Mouse (Mus musculus): ENCODE measurements at regions not wholly inside any gene's neighbourhood (a gene's known extent, or its start where the extent isn't known, plus 50 kb on each side); places are given as distances from the start of the nearest gene placed in this dataset.
A peak's percentile ranks its signal among the peaks of the same experiment; 100 is the strongest.

- H3K4me1 ChIP-seq (replicated peaks; ENCODE audit: control insufficient read depth, insufficient read depth, low read length) = peaks cover 11% of the 10 kb centered on the region
- 28% methylated on average over 2 of the region's 2 CpGs for WGBS
- no peaks in the 10 kb centered on the region for H3K36me3 ChIP-seq (ENCODE audit: control insufficient read depth, insufficient read depth, low read length)
- H3K4me3 ChIP-seq (ENCODE audit: low read length) = no peak overlapping the region
- no peaks in the 10 kb centered on the region for H3K9me3 ChIP-seq (ENCODE audit: control insufficient read depth, low read length)
- H3K27ac ChIP-seq (ENCODE audit: low read length) = peak overlapping the region; percentile 70
- peak; percentile 84 for ATAC-seq (ENCODE audit: low read depth)
- no peak overlapping the region for H3K9ac ChIP-seq (ENCODE audit: low read length)
- H3K4me2 ChIP-seq (ENCODE audit: low read depth, low read length) = no peak overlapping the region
- H3K27me3 ChIP-seq (ENCODE audit: control insufficient read depth, insufficient read depth, low read depth, low read length) = no peaks in the 10 kb centered on the region
Measured at GRCm38 (mm10) chr6:66272216-66272615, 263.0 kb upstream of the Mad2l1 start.

- Histone ChIP-seq H3K9ac (ENCODE audit: low read length) (no peak overlapping the region), H3K36me3 (ENCODE audit: control insufficient read depth, insufficient read depth, low read length) (no peaks in the 10 kb centered on the region), H3K4me3 (ENCODE audit: low read length) (no peak overlapping the region), H3K27me3 (ENCODE audit: control insufficient read depth, insufficient read depth, low read depth, low read length) (no peaks in the 10 kb centered on the region), H3K9me3 (ENCODE audit: control insufficient read depth, low read length) (no peaks in the 10 kb centered on the region), H3K27ac (ENCODE audit: low read length) (no peak overlapping the region), H3K4me2 (ENCODE audit: low read depth, low read length) (no peak overlapping the region), H3K4me1 (replicated peaks; ENCODE audit: control insufficient read depth, insufficient read depth, low read length) (peaks cover 11% of the 10 kb centered on the region)
- no peak for ATAC-seq (ENCODE audit: low read depth)
- 83% methylated on average over 4 of the region's 4 CpGs for WGBS
Measured at GRCm38 (mm10) chr6:66274737-66275136, 260.5 kb upstream of the Mad2l1 start.

- H3K4me3 ChIP-seq (ENCODE audit: low read length) = no peak overlapping the region
- H3K27ac ChIP-seq (ENCODE audit: low read length) = no peak overlapping the region
- no peak overlapping the region for H3K9ac ChIP-seq (ENCODE audit: low read length)
- no peaks in the 10 kb centered on the region for H3K4me1 ChIP-seq (replicated peaks; ENCODE audit: control insufficient read depth, insufficient read depth, low read length)
- H3K36me3 ChIP-seq (ENCODE audit: control insufficient read depth, insufficient read depth, low read length) = no peaks in the 10 kb centered on the region
- no peaks in the 10 kb centered on the region for H3K27me3 ChIP-seq (ENCODE audit: control insufficient read depth, insufficient read depth, low read depth, low read length)
- WGBS = 84% methylated on average over 8 of the region's 8 CpGs
- H3K4me2 ChIP-seq (ENCODE audit: low read depth, low read length) = no peak overlapping the region
- ATAC-seq (ENCODE audit: low read depth) = no peak
- H3K9me3 ChIP-seq (ENCODE audit: control insufficient read depth, low read length) = no peaks in the 10 kb centered on the region
Measured at GRCm38 (mm10) chr6:66280701-66281100, 254.5 kb upstream of the Mad2l1 start.

- Histone ChIP-seq H3K27me3 (ENCODE audit: control insufficient read depth, insufficient read depth, low read depth, low read length) (no peaks in the 10 kb centered on the region), H3K4me3 (ENCODE audit: low read length) (no peak overlapping the region), H3K4me2 (ENCODE audit: low read depth, low read length) (no peak overlapping the region), H3K9ac (ENCODE audit: low read length) (no peak overlapping the region), H3K27ac (ENCODE audit: low read length) (no peak overlapping the region), H3K4me1 (replicated peaks; ENCODE audit: control insufficient read depth, insufficient read depth, low read length) (no peaks in the 10 kb centered on the region), H3K9me3 (ENCODE audit: control insufficient read depth, low read length) (no peaks in the 10 kb centered on the region), H3K36me3 (ENCODE audit: control insufficient read depth, insufficient read depth, low read length) (no peaks in the 10 kb centered on the region)
- WGBS = 77% methylated on average over 6 of the region's 6 CpGs
- no peak for ATAC-seq (ENCODE audit: low read depth)
Measured at GRCm38 (mm10) chr6:66282566-66283115, 252.5 kb upstream of the Mad2l1 start.

- Histone ChIP-seq H3K4me3 (ENCODE audit: low read length) (no peak overlapping the region), H3K4me1 (replicated peaks; ENCODE audit: control insufficient read depth, insufficient read depth, low read length) (no peaks in the 10 kb centered on the region), H3K9ac (ENCODE audit: low read length) (no peak overlapping the region), H3K27ac (ENCODE audit: low read length) (no peak overlapping the region), H3K4me2 (ENCODE audit: low read depth, low read length) (no peak overlapping the region), H3K36me3 (ENCODE audit: control insufficient read depth, insufficient read depth, low read length) (no peaks in the 10 kb centered on the region), H3K27me3 (ENCODE audit: control insufficient read depth, insufficient read depth, low read depth, low read length) (no peaks in the 10 kb centered on the region), H3K9me3 (ENCODE audit: control insufficient read depth, low read length) (no peaks in the 10 kb centered on the region)
- no peak for ATAC-seq (ENCODE audit: low read depth)
- 88% methylated on average over 4 of the region's 4 CpGs for WGBS
Measured at GRCm38 (mm10) chr6:66283521-66283920, 251.7 kb upstream of the Mad2l1 start.

- no peak overlapping the region for H3K27ac ChIP-seq (ENCODE audit: low read length)
- no peak overlapping the region for H3K9ac ChIP-seq (ENCODE audit: low read length)
- H3K4me1 ChIP-seq (replicated peaks; ENCODE audit: control insufficient read depth, insufficient read depth, low read length) = no peaks in the 10 kb centered on the region
- no peak overlapping the region for H3K4me2 ChIP-seq (ENCODE audit: low read depth, low read length)
- no peak overlapping the region for H3K4me3 ChIP-seq (ENCODE audit: low read length)
- no peak for ATAC-seq (ENCODE audit: low read depth)
- H3K27me3 ChIP-seq (ENCODE audit: control insufficient read depth, insufficient read depth, low read depth, low read length) = no peaks in the 10 kb centered on the region
- H3K9me3 ChIP-seq (ENCODE audit: control insufficient read depth, low read length) = no peaks in the 10 kb centered on the region
- no peaks in the 10 kb centered on the region for H3K36me3 ChIP-seq (ENCODE audit: control insufficient read depth, insufficient read depth, low read length)
Measured at GRCm38 (mm10) chr6:66287607-66288006, 247.6 kb upstream of the Mad2l1 start.

GRCm38 (mm10) chr6:66289196-66289595 is 246.0 kb upstream of the Mad2l1 start:
- Histone ChIP-seq H3K4me3 (ENCODE audit: low read length) (no peak overlapping the region), H3K4me2 (ENCODE audit: low read depth, low read length) (no peak overlapping the region), H3K9me3 (ENCODE audit: control insufficient read depth, low read length) (no peaks in the 10 kb centered on the region), H3K4me1 (replicated peaks; ENCODE audit: control insufficient read depth, insufficient read depth, low read length) (no peaks in the 10 kb centered on the region), H3K27me3 (ENCODE audit: control insufficient read depth, insufficient read depth, low read depth, low read length) (no peaks in the 10 kb centered on the region), H3K9ac (ENCODE audit: low read length) (no peak overlapping the region), H3K36me3 (ENCODE audit: control insufficient read depth, insufficient read depth, low read length) (no peaks in the 10 kb centered on the region), H3K27ac (ENCODE audit: low read length) (no peak overlapping the region)
- WGBS = 27% methylated on average over 3 of the region's 3 CpGs
- ATAC-seq (ENCODE audit: low read depth) = no peak

- ATAC-seq (ENCODE audit: low read depth) = no peak
- no peak overlapping the region for H3K27ac ChIP-seq (ENCODE audit: low read length)
- H3K36me3 ChIP-seq (ENCODE audit: control insufficient read depth, insufficient read depth, low read length) = no peaks in the 10 kb centered on the region
- no peaks in the 10 kb centered on the region for H3K9me3 ChIP-seq (ENCODE audit: control insufficient read depth, low read length)
- no peak overlapping the region for H3K4me2 ChIP-seq (ENCODE audit: low read depth, low read length)
- H3K4me1 ChIP-seq (replicated peaks; ENCODE audit: control insufficient read depth, insufficient read depth, low read length) = no peaks in the 10 kb centered on the region
- H3K9ac ChIP-seq (ENCODE audit: low read length) = no peak overlapping the region
- H3K27me3 ChIP-seq (ENCODE audit: control insufficient read depth, insufficient read depth, low read depth, low read length) = no peaks in the 10 kb centered on the region
- 75% methylated on average over 2 of the region's 2 CpGs for WGBS
- H3K4me3 ChIP-seq (ENCODE audit: low read length) = no peak overlapping the region
Measured at GRCm38 (mm10) chr6:66291576-66291975, 243.6 kb upstream of the Mad2l1 start.

- Histone ChIP-seq H3K27me3 (ENCODE audit: control insufficient read depth, insufficient read depth, low read depth, low read length) (no peaks in the 10 kb centered on the region), H3K27ac (ENCODE audit: low read length) (no peak overlapping the region), H3K4me1 (replicated peaks; ENCODE audit: control insufficient read depth, insufficient read depth, low read length) (no peaks in the 10 kb centered on the region), H3K4me3 (ENCODE audit: low read length) (no peak overlapping the region), H3K9ac (ENCODE audit: low read length) (no peak overlapping the region), H3K36me3 (ENCODE audit: control insufficient read depth, insufficient read depth, low read length) (no peaks in the 10 kb centered on the region), H3K4me2 (ENCODE audit: low read depth, low read length) (no peak overlapping the region), H3K9me3 (ENCODE audit: control insufficient read depth, low read length) (no peaks in the 10 kb centered on the region)
- ATAC-seq (ENCODE audit: low read depth) = no peak
- WGBS = 63% methylated on average over 4 of the region's 4 CpGs
Measured at GRCm38 (mm10) chr6:66298056-66298455, 237.1 kb upstream of the Mad2l1 start.

- Histone ChIP-seq H3K9ac (ENCODE audit: low read length) (no peak overlapping the region), H3K27me3 (ENCODE audit: control insufficient read depth, insufficient read depth, low read depth, low read length) (no peaks in the 10 kb centered on the region), H3K27ac (ENCODE audit: low read length) (no peak overlapping the region), H3K36me3 (ENCODE audit: control insufficient read depth, insufficient read depth, low read length) (no peaks in the 10 kb centered on the region), H3K4me2 (ENCODE audit: low read depth, low read length) (no peak overlapping the region), H3K4me1 (replicated peaks; ENCODE audit: control insufficient read depth, insufficient read depth, low read length) (no peaks in the 10 kb centered on the region), H3K4me3 (ENCODE audit: low read length) (no peak overlapping the region), H3K9me3 (ENCODE audit: control insufficient read depth, low read length) (no peaks in the 10 kb centered on the region)
- ATAC-seq (ENCODE audit: low read depth) = no peak
Measured at GRCm38 (mm10) chr6:66300189-66300588, 235.0 kb upstream of the Mad2l1 start.

All from lung, embryonic 16.5 days (tissue).